Mouse (Mus musculus) neural tube, embryonic 15.5 days (tissue): ENCODE measurements around the gene Ankrd12. TPM values are rescaled to one million over a fixed set of nuclear protein-coding genes. Genes with fewer than 3 reads are reported as not detected.
A peak's percentile ranks its signal among the peaks of the same experiment; 100 is the strongest.

Experiments
- ATAC-seq: fragments of 200-750 bp; cut with Nextera tagmentation; 2 replicates; pipeline ENCODE4 v1.8.0; 2017; ENCODE audit warnings: mild to moderate bottlenecking, moderate TSS enrichment, moderate library complexity; ENCODE audit not compliant: low FRiP score
- H3K27ac ChIP-seq: fragments of 300-500 bp; sonication (generic); replicated peaks from 2 replicates; pipeline ENCODE4 v1.5.1; 2015; ENCODE audit warnings: mild to moderate bottlenecking, inconsistent platforms
- H3K27me3 ChIP-seq: fragments of 300-500 bp; sonication (generic); replicated peaks from 2 replicates; pipeline ENCODE4 v1.6.1; 2015; ENCODE audit warnings: inconsistent platforms
- H3K36me3 ChIP-seq: fragments of 300-500 bp; sonication (generic); 2 replicates; pipeline ENCODE4 v1.6.1; 2015; ENCODE audit warnings: inconsistent platforms
- H3K4me1 ChIP-seq: fragments of 300-500 bp; sonication (generic); 2 replicates; pipeline ENCODE4 v1.6.1; 2015; ENCODE audit warnings: inconsistent platforms
- H3K4me2 ChIP-seq: fragments of 300-500 bp; sonication (generic); 2 replicates; pipeline ENCODE4 v1.6.1; 2015; ENCODE audit warnings: inconsistent platforms, mild to moderate bottlenecking, moderate library complexity
- H3K4me3 ChIP-seq: fragments of 300-500 bp; sonication (generic); replicated peaks from 2 replicates; pipeline ENCODE4 v1.5.1; 2015; ENCODE audit warnings: mild to moderate bottlenecking, inconsistent platforms
- H3K9ac ChIP-seq: fragments of 300-500 bp; sonication (generic); replicated peaks from 2 replicates; pipeline ENCODE4 v1.6.1; 2015; ENCODE audit warnings: mild to moderate bottlenecking, inconsistent platforms
- H3K9me3 ChIP-seq: fragments of 300-500 bp; sonication (generic); replicated peaks from 2 replicates; pipeline ENCODE4 v1.6.1; 2016; ENCODE audit warnings: inconsistent platforms
- WGBS: fragments of 180-500 bp; shearing (Covaris S2); methylation state at CpG from one replicate; pipeline ENCODE4 v1.1.7; 2015; ENCODE audit warnings: mixed read lengths; 5-methylcytosine and 5-hydroxymethylcytosine counted together
- polyA plus RNA-seq: library from polyadenylated mRNA; unstranded; fragments of >200 nt; fragmentation: Nextera tagmentation; extraction: Ambion mirVana; gene quantifications from 2 replicates; pipeline ENCODE4 v1.2.1, GENCODE M21; 2015

Gene Ankrd12
- polyA plus RNA-seq: 145 and 169 TPM in 2 replicates

DNA sequence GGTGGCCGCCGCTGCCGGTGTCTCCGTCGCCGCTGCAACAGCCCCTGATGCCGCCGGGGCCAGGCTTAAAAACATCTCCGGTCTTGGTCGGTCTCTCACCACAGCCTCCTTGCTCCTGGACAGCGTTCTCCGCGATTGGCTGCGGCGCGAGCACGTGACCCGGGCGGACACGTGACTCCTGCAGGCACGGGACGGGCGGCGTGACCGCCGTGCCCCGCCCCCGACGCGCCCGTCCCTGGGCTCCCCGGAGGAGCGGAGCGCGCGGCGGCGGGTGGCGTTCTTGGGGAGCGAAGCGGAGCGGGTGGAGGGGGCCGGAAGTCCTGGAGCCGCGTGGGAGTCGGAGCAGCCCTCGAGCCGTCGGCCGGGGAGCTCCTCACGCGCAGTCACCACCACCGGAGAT is at the start of gene Ankrd12:
Gene Ankrd12 (minus strand): TSS at position 156 of the 400 bp plus-strand sequence.
- peak; percentile 98 for ATAC-seq
- H3K36me3 ChIP-seq: peaks cover 20% of the 10 kb centered on the region
- WGBS: 2% methylated on average over 53 of the region's 53 CpGs

GRCm38 (mm10) chr17:66125211-66125610 is 48.3 kb upstream of the Ankrd12 start:
- no peak for ATAC-seq
- Histone ChIP-seq H3K9me3 (no peaks in the 10 kb centered on the region), H3K4me3 (no peak overlapping the region), H3K4me1 (peaks cover 9% of the 10 kb centered on the region; the same call in 1 of the 2 replicates), H3K27me3 (no peaks in the 10 kb centered on the region), H3K4me2 (no peak overlapping the region), H3K27ac (no peak overlapping the region), H3K9ac (no peak overlapping the region), H3K36me3 (peaks cover 4% of the 10 kb centered on the region; the same call in 1 of the 2 replicates)
- WGBS: 76% methylated on average over 5 of the region's 5 CpGs

More for the DNA sequence above, at the start of gene Ankrd12:
- Histone ChIP-seq H3K4me2 (peak within 1 kb of the TSS; percentile 84), H3K9ac (peak within 1 kb of the TSS; percentile 81), H3K27me3 (no peaks in the 10 kb centered on the region), H3K4me1 (peaks cover 34% of the 10 kb centered on the region), H3K27ac (peak within 1 kb of the TSS; percentile 96), H3K4me3 (peak within 1 kb of the TSS; percentile 99), H3K9me3 (no peaks in the 10 kb centered on the region)

GRCm38 (mm10) chr17:66123816-66124610 is 47.1 kb upstream of the Ankrd12 start:
- H3K36me3 ChIP-seq: peaks cover 15% of the 10 kb centered on the region
- no peaks in the 10 kb centered on the region for H3K9me3 ChIP-seq
- no peaks in the 10 kb centered on the region for H3K27me3 ChIP-seq
- H3K4me1 ChIP-seq: peaks cover 9% of the 10 kb centered on the region; the same call in 1 of the 2 replicates
- WGBS: under 1% methylated on average over 20 of the region's 20 CpGs
- ATAC-seq: peak; percentile 3; the same call in 1 of the 2 replicates
- H3K9ac ChIP-seq: peak overlapping the region; percentile 75
- peak overlapping the region; percentile 68; the same call in 1 of the 2 replicates for H3K27ac ChIP-seq
- H3K4me2 ChIP-seq: peak overlapping the region; percentile 81
- peak overlapping the region; percentile 87 for H3K4me3 ChIP-seq

DNA sequence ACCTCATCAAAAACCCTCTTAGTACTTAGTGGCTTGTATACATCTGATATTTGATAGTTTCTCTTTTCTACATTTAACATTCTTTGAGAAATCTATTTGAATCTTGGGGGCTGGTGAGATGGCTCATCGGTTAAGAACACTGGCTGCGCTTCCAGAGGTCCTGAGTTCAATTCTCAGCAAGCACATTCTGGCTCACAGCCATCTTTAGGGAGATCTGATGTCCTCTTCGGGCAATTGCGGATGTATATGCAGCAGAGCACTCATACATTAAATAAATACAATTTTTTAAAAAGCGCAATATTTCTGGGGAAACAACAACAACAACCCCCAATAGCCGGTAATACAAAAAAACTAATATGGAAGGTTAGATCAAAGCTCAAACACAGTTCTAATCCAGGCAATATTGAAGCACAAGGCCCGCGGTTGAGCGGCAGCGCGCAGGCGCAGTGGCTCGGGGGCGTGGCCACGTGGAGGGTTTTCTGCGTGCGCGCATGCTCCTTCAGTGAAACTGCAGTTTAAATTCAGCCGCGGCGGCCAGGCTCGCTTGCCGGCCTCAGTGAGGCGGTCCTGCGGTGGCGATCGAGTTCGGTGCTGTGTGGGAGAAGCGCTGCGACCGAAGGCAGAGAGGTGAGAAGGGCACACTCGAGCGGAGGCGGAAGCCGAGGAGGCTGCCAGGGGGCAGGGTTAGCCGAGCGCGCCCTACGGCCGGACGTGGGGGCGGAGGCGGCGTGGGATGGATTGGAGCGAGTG is 46.4 kb upstream of the Ankrd12 start, which contains the start of gene Ddx11:
Gene Ddx11 (plus strand): TSS at position 455 of the 750 bp plus-strand sequence.
- H3K27me3 ChIP-seq: no peaks in the 10 kb centered on the region
- H3K4me1 ChIP-seq: peaks cover 9% of the 10 kb centered on the region; the same call in 1 of the 2 replicates
- H3K9me3 ChIP-seq: no peaks in the 10 kb centered on the region
- H3K4me2 ChIP-seq: peak within 1 kb of the TSS; percentile 81
- peaks cover 23% of the 10 kb centered on the region for H3K36me3 ChIP-seq
- peak within 1 kb of the TSS; percentile 68; the same call in 1 of the 2 replicates for H3K27ac ChIP-seq
- peak; percentile 85 for ATAC-seq
- WGBS: 6% methylated on average over 45 of the region's 45 CpGs
- peak within 1 kb of the TSS; percentile 75 for H3K9ac ChIP-seq
- peak within 1 kb of the TSS; percentile 87 for H3K4me3 ChIP-seq

DNA sequence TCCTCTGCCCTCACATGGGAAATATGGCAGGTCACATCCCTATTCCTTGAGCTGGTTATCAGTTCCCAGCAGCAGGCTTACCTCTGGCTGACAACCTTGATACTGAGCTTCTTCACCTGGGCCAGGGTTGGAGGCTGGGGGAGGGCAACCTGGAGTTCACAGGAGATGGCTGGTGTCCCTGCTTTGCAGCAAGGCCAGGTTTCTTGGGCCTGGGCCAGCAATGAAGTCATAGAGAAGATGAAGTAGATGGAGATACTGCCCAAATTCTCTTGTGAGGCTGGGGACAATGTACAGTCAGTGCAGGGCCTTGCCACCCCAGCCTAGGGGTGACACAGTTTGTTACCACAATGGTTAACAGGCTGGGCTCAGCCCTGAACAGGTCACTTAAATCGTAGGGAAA is 43.8 kb upstream of the Ankrd12 start:
- Histone ChIP-seq H3K9me3 (no peaks in the 10 kb centered on the region), H3K4me3 (no peak overlapping the region), H3K27me3 (no peaks in the 10 kb centered on the region), H3K4me1 (peaks cover 9% of the 10 kb centered on the region; the same call in 1 of the 2 replicates), H3K4me2 (no peak overlapping the region), H3K27ac (no peak overlapping the region), H3K36me3 (peaks cover 48% of the 10 kb centered on the region), H3K9ac (no peak overlapping the region)
- 89% methylated on average over 1 of the region's 1 CpGs for WGBS
- no peak for ATAC-seq

GRCm38 (mm10) chr17:66118991-66119390 is 42.1 kb upstream of the Ankrd12 start:
- no peak overlapping the region for H3K27ac ChIP-seq
- peaks cover 65% of the 10 kb centered on the region for H3K36me3 ChIP-seq
- H3K9ac ChIP-seq: no peak overlapping the region
- ATAC-seq: no peak
- peaks cover 5% of the 10 kb centered on the region; the same call in 1 of the 2 replicates for H3K4me1 ChIP-seq
- no peak overlapping the region for H3K4me2 ChIP-seq
- H3K4me3 ChIP-seq: no peak overlapping the region
- no peaks in the 10 kb centered on the region for H3K27me3 ChIP-seq
- no peaks in the 10 kb centered on the region for H3K9me3 ChIP-seq
- 86% methylated on average over 8 of the region's 8 CpGs for WGBS

GRCm38 (mm10) chr17:66112166-66112565 is 35.3 kb upstream of the Ankrd12 start:
- Histone ChIP-seq H3K4me1 (peaks cover 19% of the 10 kb centered on the region), H3K9me3 (no peaks in the 10 kb centered on the region), H3K4me3 (peak overlapping the region; percentile 94), H3K27me3 (no peaks in the 10 kb centered on the region), H3K9ac (peak overlapping the region; percentile 79), H3K4me2 (peak overlapping the region; percentile 61), H3K36me3 (peaks cover 37% of the 10 kb centered on the region), H3K27ac (0 out of 2 replicates have a peak overlapping the region, but pooled peaks have one; percentile 80)
- no peak for ATAC-seq
- WGBS: 52% methylated on average over 4 of the region's 4 CpGs

DNA sequence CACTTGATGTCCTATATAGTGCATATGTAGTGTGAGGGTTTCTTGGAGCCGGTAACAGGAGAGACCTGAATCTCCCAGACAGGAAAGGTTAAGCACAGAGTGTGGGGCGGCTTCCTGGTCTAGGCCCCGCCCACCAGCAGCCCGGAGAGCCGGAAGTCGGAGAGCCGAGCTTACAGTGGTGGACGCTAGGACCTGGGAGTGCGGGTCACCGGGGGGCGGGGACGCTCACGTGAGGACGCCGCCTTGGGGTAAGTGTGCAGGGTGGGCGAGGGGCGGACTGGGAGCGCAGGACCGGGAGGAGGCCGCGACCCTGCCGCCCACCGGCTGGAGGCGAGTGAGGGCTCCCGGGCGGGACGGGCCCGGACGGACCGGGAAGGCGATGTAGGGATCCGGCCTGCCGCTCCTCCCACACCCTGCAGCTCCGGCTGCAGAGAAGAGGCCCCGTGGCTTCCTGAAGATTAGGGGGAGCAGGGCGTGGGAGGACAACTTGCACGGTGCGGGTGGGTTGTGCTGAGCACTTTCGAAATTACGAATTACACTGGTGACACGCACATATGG is 34.6 kb upstream of the Ankrd12 start, which contains the start of gene Washc1:
Gene Washc1 (plus strand): TSS at position 144 of the 558 bp plus-strand sequence.
- under 1% methylated on average over 33 of the region's 41 CpGs for WGBS
- peak within 1 kb of the TSS; percentile 79 for H3K9ac ChIP-seq
- H3K9me3 ChIP-seq: no peaks in the 10 kb centered on the region
- H3K36me3 ChIP-seq: peaks cover 30% of the 10 kb centered on the region
- H3K4me3 ChIP-seq: peak within 1 kb of the TSS; percentile 94
- H3K4me2 ChIP-seq: peak within 1 kb of the TSS; percentile 61
- H3K4me1 ChIP-seq: peaks cover 19% of the 10 kb centered on the region
- peak within 1 kb of the TSS; percentile 80 for H3K27ac ChIP-seq
- ATAC-seq: peak; percentile 97
- no peaks in the 10 kb centered on the region for H3K27me3 ChIP-seq

- peaks cover 19% of the 10 kb centered on the region for H3K4me1 ChIP-seq
- 55% methylated on average over 6 of the region's 6 CpGs for WGBS
- peak overlapping the region; percentile 94 for H3K4me3 ChIP-seq
- 0 out of 2 replicates have a peak overlapping the region, but pooled peaks have one; percentile 62 for H3K27ac ChIP-seq
- peak overlapping the region; percentile 61 for H3K4me2 ChIP-seq
- ATAC-seq: no peak
- no peaks in the 10 kb centered on the region for H3K9me3 ChIP-seq
- peaks cover 23% of the 10 kb centered on the region for H3K36me3 ChIP-seq
- H3K9ac ChIP-seq: peak overlapping the region; percentile 33; the same call in 1 of the 2 replicates
- H3K27me3 ChIP-seq: no peaks in the 10 kb centered on the region
Measured at GRCm38 (mm10) chr17:66110746-66111145, 33.9 kb upstream of the Ankrd12 start.

DNA sequence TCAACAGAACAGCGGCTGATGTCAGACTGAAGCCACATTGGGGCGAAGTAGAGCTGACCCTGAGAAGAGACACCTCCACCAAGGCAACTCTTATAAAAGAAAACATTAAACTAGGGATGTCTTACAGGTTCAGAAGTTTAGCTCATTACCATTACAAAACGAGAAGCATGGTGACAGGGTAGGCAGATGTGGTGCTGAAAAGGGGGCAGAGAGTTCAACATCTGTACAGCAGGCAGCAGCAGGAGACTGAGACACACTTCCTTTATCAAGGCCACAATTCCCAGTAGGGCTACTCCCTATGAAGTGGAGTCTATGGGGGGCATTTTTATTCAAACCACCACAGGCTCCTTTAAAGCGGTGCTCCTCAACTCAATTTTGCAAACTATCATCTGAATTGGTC is 31.3 kb upstream of the Ankrd12 start:
- H3K4me2 ChIP-seq: no peak overlapping the region
- 84% methylated on average over 4 of the region's 4 CpGs for WGBS
- peaks cover 19% of the 10 kb centered on the region for H3K4me1 ChIP-seq
- H3K9ac ChIP-seq: no peak overlapping the region
- no peak overlapping the region for H3K27ac ChIP-seq
- no peak overlapping the region for H3K4me3 ChIP-seq
- no peak for ATAC-seq
- H3K9me3 ChIP-seq: no peaks in the 10 kb centered on the region
- no peaks in the 10 kb centered on the region for H3K36me3 ChIP-seq
- no peaks in the 10 kb centered on the region for H3K27me3 ChIP-seq

DNA sequence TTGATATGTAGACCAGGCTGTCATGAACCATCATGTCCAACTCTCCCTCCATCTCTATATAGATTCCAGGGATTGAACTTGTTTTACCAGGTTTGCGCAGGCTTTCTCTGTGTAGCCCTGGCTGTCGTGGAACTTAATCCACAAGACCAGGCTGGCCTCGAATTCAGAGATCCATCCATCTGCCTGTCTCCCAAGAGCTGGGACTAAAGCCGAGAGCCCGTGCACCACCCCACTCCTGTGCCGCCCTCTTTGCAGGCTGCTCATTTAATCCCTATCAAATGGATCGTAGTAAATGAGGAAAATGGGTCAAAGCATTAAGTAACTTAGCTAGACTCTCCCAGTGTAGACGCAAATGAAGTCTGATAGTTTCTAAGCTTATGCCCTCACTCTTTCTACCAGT is 30.6 kb upstream of the Ankrd12 start:
- WGBS: 77% methylated on average over 8 of the region's 8 CpGs
- no peaks in the 10 kb centered on the region for H3K36me3 ChIP-seq
- H3K4me3 ChIP-seq: no peak overlapping the region
- peaks cover 15% of the 10 kb centered on the region for H3K4me1 ChIP-seq
- H3K27me3 ChIP-seq: no peaks in the 10 kb centered on the region
- no peak overlapping the region for H3K4me2 ChIP-seq
- H3K9me3 ChIP-seq: no peaks in the 10 kb centered on the region
- no peak overlapping the region for H3K27ac ChIP-seq
- no peak overlapping the region for H3K9ac ChIP-seq
- ATAC-seq: no peak
